Mouse (Mus musculus): ENCODE measurements around the gene Magi2. TPM values are rescaled to one million over a fixed set of nuclear protein-coding genes. Genes with fewer than 3 reads are reported as not detected.

Magi2 gene
- polyA plus RNA-seq, 1 experiment from 2014 or later = 20.2 TPM

DNA sequence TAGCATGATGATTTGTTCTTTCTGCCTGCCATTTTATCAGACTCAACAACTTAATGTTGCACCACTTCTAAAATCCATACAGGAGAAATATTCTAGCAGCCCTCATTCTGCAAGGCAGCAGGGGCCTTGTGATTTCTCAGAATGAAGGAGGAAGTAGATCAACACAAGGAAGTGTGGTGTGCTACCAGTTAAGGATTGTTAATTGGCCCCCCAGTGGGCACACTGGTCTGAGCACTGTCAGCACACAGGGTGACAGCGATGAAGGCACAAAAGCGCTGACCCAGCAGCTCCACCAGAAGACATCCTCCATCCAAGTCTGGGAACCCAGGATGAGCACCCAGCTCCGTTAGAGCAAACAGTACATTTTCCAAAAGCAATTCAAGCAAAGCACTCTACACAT is 1229.3 kb downstream of the Magi2 start:
- Histone ChIP-seq H3K9ac (replicated peaks) (no peak overlapping the region), H3K36me3 (no peaks in the 10 kb centered on the region), H3K4me2 (replicated peaks) (no peak overlapping the region), H3K4me1 (no peaks in the 10 kb centered on the region), H3K27ac (replicated peaks) (no peak overlapping the region), H3K9me3 (no peaks in the 10 kb centered on the region), H3K4me3 (no peak overlapping the region), H3K27me3 (no peaks in the 10 kb centered on the region)
- no peak for ATAC-seq (ENCODE audit: low FRiP score, low read depth)
- WGBS = 67% methylated on average over 3 of the region's 3 CpGs

DNA sequence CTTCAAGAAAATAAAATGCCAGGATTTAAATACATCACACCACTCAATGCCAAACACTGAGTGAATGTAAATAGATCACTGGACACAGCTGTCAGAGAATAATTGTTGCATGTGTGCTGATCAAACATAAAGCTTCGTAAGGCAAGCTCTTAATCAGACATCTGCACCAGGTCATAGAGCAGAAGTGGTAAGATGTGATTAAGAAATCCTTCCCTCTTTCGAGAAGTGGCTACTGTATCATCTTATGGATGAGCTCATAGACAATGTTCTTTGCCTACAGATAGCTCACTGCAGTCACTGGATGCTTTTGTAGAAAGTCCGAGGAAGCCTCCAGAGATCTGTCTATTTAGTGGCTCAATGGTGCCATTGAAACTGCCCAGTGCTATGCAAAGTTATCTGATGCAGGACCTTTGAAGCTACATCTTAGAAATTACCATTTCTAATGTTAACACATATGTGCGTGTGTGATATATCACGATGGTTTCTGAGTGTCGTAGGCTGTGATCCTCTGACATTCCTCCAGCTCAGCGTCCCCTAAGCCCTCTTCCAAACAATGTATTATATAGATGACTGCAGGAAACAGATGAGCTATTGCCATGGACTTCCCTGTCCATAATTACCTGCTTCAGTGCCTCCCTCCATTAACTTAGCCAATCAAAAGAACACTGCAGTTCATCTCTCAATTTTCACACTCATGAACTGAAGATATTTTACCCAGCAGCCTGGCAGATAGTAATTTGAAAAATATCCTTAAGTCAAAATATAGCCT is 1231.1 kb downstream of the Magi2 start:
- Histone ChIP-seq H3K9me3 (no peaks in the 10 kb centered on the region), H3K4me2 (replicated peaks) (no peak overlapping the region), H3K36me3 (no peaks in the 10 kb centered on the region), H3K9ac (replicated peaks) (no peak overlapping the region), H3K27ac (replicated peaks) (no peak overlapping the region), H3K27me3 (no peaks in the 10 kb centered on the region), H3K4me3 (no peak overlapping the region), H3K4me1 (no peaks in the 10 kb centered on the region)
- no peak for ATAC-seq (ENCODE audit: low FRiP score, low read depth)
- 68% methylated on average over 7 of the region's 7 CpGs for WGBS

DNA sequence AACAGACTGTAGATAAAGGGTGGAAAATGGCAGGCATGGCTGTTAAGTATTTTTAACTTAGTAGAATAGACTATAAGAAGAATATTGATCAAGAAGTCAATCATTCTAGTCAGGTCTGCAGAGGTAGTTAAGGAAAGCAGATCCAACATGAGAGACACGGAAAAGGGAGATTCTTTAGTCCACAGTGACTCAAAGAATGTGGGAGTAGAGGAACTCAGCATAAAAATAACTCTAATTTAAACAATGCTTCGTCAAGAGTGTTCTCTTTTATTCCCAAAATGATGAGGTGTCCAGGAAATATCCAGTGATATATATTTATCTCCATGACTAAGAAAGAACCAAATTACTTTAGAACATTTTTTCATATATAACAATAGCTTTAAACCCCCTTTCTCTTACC is 1234.9 kb downstream of the Magi2 start:
- Histone ChIP-seq H3K9ac (replicated peaks) (no peak overlapping the region), H3K27ac (replicated peaks) (no peak overlapping the region), H3K27me3 (no peaks in the 10 kb centered on the region), H3K4me1 (no peaks in the 10 kb centered on the region), H3K4me3 (no peak overlapping the region), H3K9me3 (no peaks in the 10 kb centered on the region), H3K4me2 (replicated peaks) (no peak overlapping the region), H3K36me3 (no peaks in the 10 kb centered on the region)
- no peak for ATAC-seq (ENCODE audit: low FRiP score, low read depth)
- WGBS = 88% methylated on average over 2 of the region's 2 CpGs

DNA sequence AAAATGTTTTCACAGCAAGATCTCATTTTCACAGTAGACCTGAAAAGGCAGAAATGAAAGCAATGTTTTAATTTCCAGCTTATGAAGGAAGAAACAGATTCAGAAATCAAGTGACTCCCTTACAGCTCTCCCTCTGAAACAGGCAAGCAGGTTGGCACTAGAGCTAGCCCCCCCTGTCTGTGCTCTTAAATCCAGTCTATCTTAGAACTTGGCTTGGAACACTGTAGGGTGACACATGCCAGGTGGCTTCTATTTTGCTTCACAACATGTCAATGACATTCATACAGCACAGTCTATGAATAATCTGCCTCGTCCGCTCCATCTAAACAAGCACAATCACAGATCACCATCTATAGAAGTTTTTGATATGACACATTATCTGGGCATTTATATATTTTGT is 1235.5 kb downstream of the Magi2 start:
- H3K27ac ChIP-seq (replicated peaks) = no peak overlapping the region
- 92% methylated on average over 2 of the region's 2 CpGs for WGBS
- no peak for ATAC-seq (ENCODE audit: low FRiP score, low read depth)
- H3K36me3 ChIP-seq = no peaks in the 10 kb centered on the region
- H3K9ac ChIP-seq (replicated peaks) = no peak overlapping the region
- H3K4me2 ChIP-seq (replicated peaks) = no peak overlapping the region
- no peaks in the 10 kb centered on the region for H3K4me1 ChIP-seq
- H3K9me3 ChIP-seq = no peaks in the 10 kb centered on the region
- H3K27me3 ChIP-seq = no peaks in the 10 kb centered on the region
- no peak overlapping the region for H3K4me3 ChIP-seq

DNA sequence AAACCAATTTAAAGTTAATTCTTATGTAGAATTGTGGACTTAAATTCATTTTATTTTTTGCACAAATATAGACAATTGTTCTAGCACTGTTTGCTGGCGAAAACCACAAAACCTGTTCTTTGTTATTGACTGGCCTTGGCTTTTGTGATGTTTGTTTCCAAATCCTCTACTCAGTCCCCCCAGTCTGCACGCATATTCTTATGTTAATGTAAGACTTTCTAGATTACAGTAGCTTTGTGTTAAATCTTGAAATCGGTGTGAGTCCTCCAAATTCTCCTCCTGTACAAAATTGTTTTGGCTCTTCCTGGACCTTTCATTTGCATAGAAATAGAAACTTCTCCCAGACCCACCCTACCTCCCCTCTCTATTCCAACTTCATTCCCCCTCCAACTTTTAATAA is 1242.9 kb downstream of the Magi2 start:
- 69% methylated on average over 3 of the region's 3 CpGs for WGBS
- no peaks in the 10 kb centered on the region for H3K4me1 ChIP-seq
- no peaks in the 10 kb centered on the region for H3K9me3 ChIP-seq
- ATAC-seq (ENCODE audit: low FRiP score, low read depth) = no peak
- no peaks in the 10 kb centered on the region for H3K36me3 ChIP-seq
- H3K27ac ChIP-seq (replicated peaks) = no peak overlapping the region
- no peak overlapping the region for H3K4me2 ChIP-seq (replicated peaks)
- H3K4me3 ChIP-seq = no peak overlapping the region
- H3K27me3 ChIP-seq = no peaks in the 10 kb centered on the region
- H3K9ac ChIP-seq (replicated peaks) = no peak overlapping the region

DNA sequence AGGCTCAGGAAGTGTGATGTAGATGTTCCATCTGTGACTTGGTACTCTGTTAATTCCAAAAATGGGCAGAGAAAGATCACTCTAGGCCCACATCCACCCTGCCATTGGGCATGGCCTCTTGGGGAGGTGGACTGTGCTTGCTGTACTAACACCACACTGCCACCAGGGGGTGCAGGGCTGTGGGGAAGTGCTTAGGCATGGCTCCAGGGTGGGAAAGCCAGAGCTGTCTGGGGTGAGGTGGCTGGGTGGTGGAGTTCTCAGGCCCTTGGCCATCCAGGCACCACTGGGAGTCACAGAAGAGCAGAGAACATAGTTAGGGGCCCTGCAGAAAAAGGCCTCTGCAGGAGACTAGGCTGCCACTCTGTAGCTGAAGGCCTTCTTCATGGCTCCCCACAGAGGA is 1243.6 kb downstream of the Magi2 start:
- ATAC-seq (ENCODE audit: low FRiP score, low read depth) = no peak
- Histone ChIP-seq H3K36me3 (no peaks in the 10 kb centered on the region), H3K27me3 (no peaks in the 10 kb centered on the region), H3K27ac (replicated peaks) (no peak overlapping the region), H3K4me3 (no peak overlapping the region), H3K4me1 (no peaks in the 10 kb centered on the region), H3K9me3 (no peaks in the 10 kb centered on the region), H3K4me2 (replicated peaks) (no peak overlapping the region), H3K9ac (replicated peaks) (no peak overlapping the region)

DNA sequence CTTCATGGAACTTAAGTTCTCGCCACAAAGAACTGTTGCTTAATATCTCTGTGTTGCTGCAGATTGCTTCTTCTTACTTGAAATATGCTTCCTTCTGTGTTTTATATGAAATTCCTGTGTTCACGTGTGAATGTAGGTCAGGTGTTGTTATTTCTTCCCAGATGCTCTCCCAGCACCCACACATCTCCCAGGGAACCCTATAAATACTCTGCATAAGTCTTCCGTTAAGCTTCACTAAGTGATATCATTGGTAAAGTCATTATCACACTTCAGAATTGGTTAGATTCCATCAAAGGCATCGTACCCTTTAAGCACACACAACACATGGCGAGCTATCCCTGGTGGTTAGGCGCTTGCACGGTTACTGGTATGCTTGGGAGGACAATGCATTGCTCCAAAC is 1257.7 kb downstream of the Magi2 start:
- Histone ChIP-seq H3K4me3 (no peak overlapping the region), H3K9me3 (no peaks in the 10 kb centered on the region), H3K27me3 (no peaks in the 10 kb centered on the region), H3K4me2 (replicated peaks) (no peak overlapping the region), H3K36me3 (no peaks in the 10 kb centered on the region), H3K27ac (replicated peaks) (no peak overlapping the region), H3K9ac (replicated peaks) (no peak overlapping the region), H3K4me1 (no peaks in the 10 kb centered on the region)
- WGBS = 92% methylated on average over 7 of the region's 7 CpGs
- ATAC-seq (ENCODE audit: low FRiP score, low read depth) = no peak

DNA sequence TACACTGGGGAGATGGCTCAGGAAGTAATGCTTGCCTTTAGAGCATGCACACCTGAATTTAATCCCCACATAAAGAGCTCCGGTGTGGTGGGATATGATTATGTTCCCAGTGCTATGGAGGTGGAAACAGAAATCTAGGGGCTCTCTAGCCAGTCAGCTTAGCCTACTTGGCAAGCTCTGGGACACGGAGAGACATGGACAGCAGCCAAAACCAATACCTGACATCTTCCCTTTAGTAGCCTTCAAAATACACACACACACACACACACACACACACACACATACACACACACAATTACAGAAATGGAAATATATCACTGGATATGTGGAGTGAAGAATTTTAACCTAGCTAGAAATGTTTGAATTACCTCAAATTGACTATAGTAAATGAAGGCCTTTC is 1265.1 kb downstream of the Magi2 start:
- no peak overlapping the region for H3K4me3 ChIP-seq
- no peaks in the 10 kb centered on the region for H3K4me1 ChIP-seq
- no peak for ATAC-seq (ENCODE audit: low FRiP score, low read depth)
- WGBS = 90% methylated on average over 2 of the region's 2 CpGs
- H3K27me3 ChIP-seq = no peaks in the 10 kb centered on the region
- H3K36me3 ChIP-seq = no peaks in the 10 kb centered on the region
- H3K4me2 ChIP-seq (replicated peaks) = no peak overlapping the region
- no peaks in the 10 kb centered on the region for H3K9me3 ChIP-seq
- H3K9ac ChIP-seq (replicated peaks) = no peak overlapping the region
- no peak overlapping the region for H3K27ac ChIP-seq (replicated peaks)

DNA sequence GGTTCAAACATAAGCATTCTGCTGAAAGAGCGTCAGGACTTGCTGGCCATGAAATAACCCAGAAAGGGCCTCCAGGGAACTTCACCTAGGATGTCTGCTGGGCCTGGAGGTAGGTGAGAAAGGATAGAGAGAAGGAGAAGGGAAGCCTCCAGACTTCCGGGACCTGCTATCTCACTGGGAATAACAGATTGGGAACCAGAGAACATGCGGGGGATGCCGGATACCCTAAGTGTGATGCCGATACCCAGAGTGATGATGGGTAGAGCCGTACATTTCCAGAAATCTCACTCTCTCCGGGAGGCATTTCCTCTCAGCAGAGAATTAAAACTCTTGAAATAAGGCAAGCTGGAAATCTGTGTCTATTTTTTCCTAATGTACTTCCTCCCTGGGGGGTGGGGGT is 1265.8 kb downstream of the Magi2 start:
- H3K4me1 ChIP-seq = no peaks in the 10 kb centered on the region
- no peak overlapping the region for H3K4me2 ChIP-seq (replicated peaks)
- ATAC-seq (ENCODE audit: low FRiP score, low read depth) = no peak
- H3K27me3 ChIP-seq = no peaks in the 10 kb centered on the region
- no peaks in the 10 kb centered on the region for H3K36me3 ChIP-seq
- H3K4me3 ChIP-seq = no peak overlapping the region
- H3K9ac ChIP-seq (replicated peaks) = no peak overlapping the region
- no peak overlapping the region for H3K27ac ChIP-seq (replicated peaks)
- no peaks in the 10 kb centered on the region for H3K9me3 ChIP-seq
- 89% methylated on average over 7 of the region's 7 CpGs for WGBS

DNA sequence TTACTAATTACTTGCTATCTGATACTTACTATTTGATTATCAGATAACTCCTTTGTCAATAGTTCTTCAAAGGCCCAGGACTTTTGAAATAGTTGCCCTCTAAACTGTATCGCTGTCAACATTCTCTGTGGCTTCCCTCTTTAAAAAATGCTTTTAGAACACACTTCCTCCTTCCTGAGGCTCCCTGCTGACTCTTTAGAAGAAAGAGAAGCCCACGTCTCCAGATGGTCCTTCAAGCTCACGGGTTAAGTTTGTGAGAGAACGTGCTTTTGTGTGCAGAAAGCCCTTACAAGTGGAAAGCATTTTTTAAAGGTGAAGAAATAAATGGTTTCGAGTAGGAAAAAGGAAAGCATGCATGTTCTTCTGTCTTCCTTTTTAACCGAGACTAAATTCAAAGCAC is 1267.2 kb downstream of the Magi2 start:
- H3K4me1 ChIP-seq = no peaks in the 10 kb centered on the region
- H3K9me3 ChIP-seq = no peaks in the 10 kb centered on the region
- H3K27me3 ChIP-seq = no peaks in the 10 kb centered on the region
- no peak overlapping the region for H3K4me3 ChIP-seq
- no peaks in the 10 kb centered on the region for H3K36me3 ChIP-seq
- H3K27ac ChIP-seq (replicated peaks) = no peak overlapping the region
- 65% methylated on average over 6 of the region's 6 CpGs for WGBS
- no peak overlapping the region for H3K4me2 ChIP-seq (replicated peaks)
- no peak for ATAC-seq (ENCODE audit: low FRiP score, low read depth)
- H3K9ac ChIP-seq (replicated peaks) = no peak overlapping the region

DNA sequence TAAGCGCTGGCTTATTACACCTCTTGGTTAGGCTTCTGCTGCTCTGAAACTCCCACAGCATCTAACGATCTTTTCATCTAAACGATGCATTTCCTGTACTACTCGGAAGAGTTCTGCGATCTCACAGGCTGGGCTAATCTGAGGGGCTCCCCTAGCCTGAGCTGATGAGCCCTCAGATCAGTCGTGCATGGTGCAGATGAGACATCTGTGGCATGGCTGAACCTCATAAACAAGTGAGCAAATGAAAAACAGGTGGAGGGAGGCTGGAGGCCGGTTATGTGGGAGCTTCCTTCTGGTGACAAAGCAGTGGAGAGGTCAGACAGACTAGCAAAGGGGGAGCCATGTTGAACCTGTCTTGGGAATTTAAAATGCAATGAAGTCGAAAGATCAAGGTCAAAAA is 1270.1 kb downstream of the Magi2 start:
- no peak overlapping the region for H3K4me3 ChIP-seq
- 74% methylated on average over 8 of the region's 8 CpGs for WGBS
- H3K27ac ChIP-seq (replicated peaks) = no peak overlapping the region
- no peak overlapping the region for H3K9ac ChIP-seq (replicated peaks)
- no peak for ATAC-seq (ENCODE audit: low FRiP score, low read depth)
- no peaks in the 10 kb centered on the region for H3K27me3 ChIP-seq
- H3K9me3 ChIP-seq = no peaks in the 10 kb centered on the region
- no peaks in the 10 kb centered on the region for H3K4me1 ChIP-seq
- no peaks in the 10 kb centered on the region for H3K36me3 ChIP-seq
- no peak overlapping the region for H3K4me2 ChIP-seq (replicated peaks)

DNA sequence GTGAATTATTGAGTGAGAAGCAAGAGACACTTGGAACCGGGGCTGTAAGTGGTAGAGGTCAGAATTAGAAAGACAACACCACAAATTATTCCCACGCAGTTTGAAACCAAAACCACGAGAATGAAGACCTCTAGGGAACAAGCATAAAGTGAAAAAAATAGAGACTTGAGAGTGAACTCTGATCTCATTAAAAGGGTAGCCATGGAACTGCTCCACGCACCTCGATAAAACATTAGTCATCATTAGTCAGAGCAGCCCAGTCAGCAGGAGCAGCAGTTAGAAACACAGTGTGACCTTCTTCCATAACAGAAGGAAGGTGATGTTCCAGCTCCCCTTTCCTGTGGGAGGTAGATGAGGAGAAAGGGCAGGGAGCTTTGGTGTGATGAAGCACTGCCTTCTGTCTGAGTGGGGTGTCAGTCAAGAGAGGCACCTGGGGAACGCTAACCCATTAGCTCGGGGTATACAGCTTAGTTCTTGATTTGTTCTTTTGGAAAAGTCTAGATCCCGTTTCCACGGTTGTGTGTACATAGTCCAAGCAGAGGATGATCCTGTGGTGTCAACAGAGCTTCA is 1272.3 kb downstream of the Magi2 start:
- no peak for ATAC-seq (ENCODE audit: low FRiP score, low read depth)
- Histone ChIP-seq H3K9ac (replicated peaks) (no peak overlapping the region), H3K27ac (replicated peaks) (no peak overlapping the region), H3K4me1 (no peaks in the 10 kb centered on the region), H3K9me3 (no peaks in the 10 kb centered on the region), H3K4me2 (replicated peaks) (no peak overlapping the region), H3K36me3 (no peaks in the 10 kb centered on the region), H3K27me3 (no peaks in the 10 kb centered on the region), H3K4me3 (no peak overlapping the region)
- WGBS = 78% methylated on average over 9 of the region's 9 CpGs

DNA sequence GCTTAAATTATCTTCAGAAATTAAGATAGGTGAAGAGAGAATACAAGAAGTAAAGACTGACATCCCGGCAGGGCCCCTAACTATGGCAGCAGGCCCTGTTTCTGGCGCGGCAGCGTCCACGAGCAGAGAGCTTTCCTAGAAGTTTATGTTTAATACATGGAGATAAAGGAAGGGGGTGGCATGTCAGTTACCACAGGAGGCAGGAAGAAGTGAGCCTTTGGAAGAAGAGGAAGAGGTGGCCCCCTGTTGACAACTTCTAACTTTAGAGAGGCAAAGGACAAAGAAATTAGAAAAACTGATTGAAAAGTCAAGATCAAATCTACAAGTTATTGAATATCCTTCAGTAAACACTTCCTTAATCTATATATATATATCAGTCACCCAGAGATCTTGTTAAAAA is 1281.8 kb downstream of the Magi2 start:
- 67% methylated on average over 5 of the region's 5 CpGs for whole genome bisulfite sequencing
- H3K27ac ChIP-seq (replicated peaks) = no peak overlapping the region
- ATAC-seq (ENCODE audit: low FRiP score, low read depth) = no peak
- no peak overlapping the region for H3K9ac ChIP-seq (replicated peaks)
- H3K27me3 ChIP-seq = no peaks in the 10 kb centered on the region
- H3K4me1 ChIP-seq = no peaks in the 10 kb centered on the region
- H3K36me3 ChIP-seq = no peaks in the 10 kb centered on the region
- no peak overlapping the region for H3K4me3 ChIP-seq
- no peak overlapping the region for H3K4me2 ChIP-seq (replicated peaks)
- no peaks in the 10 kb centered on the region for H3K9me3 ChIP-seq

All from midbrain, embryonic 12.5 days (tissue).